Mouse (Mus musculus): ENCODE measurements around the gene Omg. TPM values are rescaled to one million over a fixed set of nuclear protein-coding genes. Genes with fewer than 3 reads are reported as not detected.

Omg gene
- polyA plus RNA-seq, 1 experiment from 2014 or later, result 0.34 TPM

DNA sequence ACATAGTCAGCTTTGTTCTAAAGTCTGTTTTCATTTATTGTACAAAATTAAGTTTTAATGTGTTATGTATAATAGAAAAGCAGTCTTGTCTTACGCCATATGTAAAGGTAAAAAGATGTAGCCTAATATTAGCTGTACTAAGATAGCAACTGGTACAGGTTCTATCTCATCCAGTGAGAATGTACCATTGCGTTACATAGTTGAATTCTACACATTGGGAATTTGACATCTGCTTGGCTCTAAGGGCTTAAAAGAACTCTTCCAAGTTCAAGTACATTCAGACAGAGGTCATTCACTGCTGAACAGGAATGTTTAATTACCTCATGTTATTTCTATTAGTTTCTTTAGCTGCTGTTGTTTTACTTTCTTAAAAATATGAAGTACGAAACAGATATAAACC is 22.7 kb upstream of the Omg start:
- peaks cover 8% of the 10 kb centered on the region for H3K36me3 ChIP-seq (ENCODE audit: inconsistent target)
- peak overlapping the region; percentile 98 for H3K27ac ChIP-seq
- H3K4me3 ChIP-seq (ENCODE audit: inconsistent target), result no peak overlapping the region
- WGBS (ENCODE audit: missing documents), result 63% methylated on average over 3 of the region's 3 CpGs
- peaks cover 85% of the 10 kb centered on the region for H3K79me2 ChIP-seq (ENCODE audit: inconsistent target)

DNA sequence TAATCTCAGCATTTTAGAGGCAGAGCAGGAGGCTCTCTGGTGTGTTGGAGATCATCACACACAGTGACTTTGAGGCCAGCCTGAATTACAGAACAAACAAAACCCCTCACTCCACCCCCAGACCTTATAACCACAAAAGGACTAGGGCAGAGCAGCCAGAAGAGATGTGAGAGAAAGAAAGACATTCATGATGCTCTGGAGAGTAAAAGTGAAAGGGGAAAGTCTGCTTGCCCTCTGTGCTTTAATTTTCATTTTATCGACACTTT is 20.4 kb upstream of the Omg start:
- peak overlapping the region; percentile 98 for H3K27ac ChIP-seq
- peak overlapping the region; percentile 58; the same call in 1 of the 2 replicates for H3K4me3 ChIP-seq (ENCODE audit: inconsistent target)
- H3K79me2 ChIP-seq (ENCODE audit: inconsistent target), result peaks cover 79% of the 10 kb centered on the region
- H3K36me3 ChIP-seq (ENCODE audit: inconsistent target), result peaks cover 8% of the 10 kb centered on the region
- WGBS (ENCODE audit: missing documents), result 10% methylated on average over 1 of the region's 1 CpGs

DNA sequence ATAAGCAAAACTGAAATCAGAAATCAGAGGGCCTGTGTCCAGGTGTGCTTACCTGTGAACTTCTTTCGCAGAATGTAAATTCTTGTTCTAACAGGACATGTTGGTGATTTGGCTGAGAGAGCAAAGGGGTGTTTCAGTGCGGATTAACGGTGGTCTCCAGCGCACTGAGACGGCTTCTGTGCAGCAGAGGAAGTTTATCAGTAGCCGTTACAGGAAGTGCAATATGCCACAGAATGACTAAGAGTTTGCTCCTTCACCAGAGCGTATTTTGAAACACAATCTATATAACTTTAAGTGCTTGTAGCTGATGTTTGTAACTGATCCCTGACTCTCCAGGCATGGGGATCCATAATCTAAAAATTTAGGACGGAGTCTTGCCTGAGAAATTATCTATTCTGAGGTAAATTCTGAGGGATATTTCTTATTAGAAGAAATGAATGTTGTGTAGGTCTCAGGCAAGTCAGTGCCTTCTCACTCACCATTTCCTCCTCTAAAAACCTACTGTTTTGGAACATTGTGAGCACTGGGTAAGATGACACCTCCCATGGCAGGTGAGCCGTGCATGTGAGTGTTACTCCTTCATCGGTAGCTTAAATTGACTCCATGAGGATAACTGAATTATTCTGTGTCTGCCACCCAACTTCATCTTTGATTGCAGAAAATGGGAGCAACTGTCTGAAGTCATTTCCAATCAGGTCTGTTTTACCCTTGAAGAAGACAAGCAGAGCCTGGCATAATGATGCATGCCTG is 19.9 kb upstream of the Omg start, which contains the start of gene Evi2b:
Gene Evi2b (minus strand): TSS at position 203 of the 750 bp plus-strand sequence.
- H3K36me3 ChIP-seq (ENCODE audit: inconsistent target), result peaks cover 8% of the 10 kb centered on the region
- 0% methylated on average over 10 of the region's 10 CpGs for WGBS (ENCODE audit: missing documents)
- peak within 1 kb of the TSS; percentile 98 for H3K27ac ChIP-seq
- peak within 1 kb of the TSS; percentile 58 for H3K4me3 ChIP-seq (ENCODE audit: inconsistent target)
- peaks cover 79% of the 10 kb centered on the region for H3K79me2 ChIP-seq (ENCODE audit: inconsistent target)

DNA sequence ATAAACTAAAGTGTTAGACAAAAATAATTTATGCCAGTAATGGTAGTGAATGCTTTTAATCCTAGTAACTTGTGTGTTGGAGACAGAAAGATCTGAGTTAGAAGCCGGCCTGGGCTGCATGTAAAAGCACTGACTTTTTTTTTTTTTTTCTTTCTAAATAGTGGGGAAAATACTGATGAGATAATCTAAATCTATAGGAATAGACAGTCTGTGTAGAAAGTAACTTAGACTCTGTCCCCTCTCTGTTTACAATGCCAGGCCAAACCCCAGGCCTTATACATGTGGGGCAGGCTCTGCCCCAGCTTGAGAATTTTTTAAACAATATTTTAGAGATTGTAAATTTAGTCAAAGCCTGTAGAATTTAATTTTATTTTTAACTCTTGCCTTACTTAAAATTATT is 19.1 kb upstream of the Omg start:
- Histone ChIP-seq H3K79me2 (ENCODE audit: inconsistent target) (peaks cover 82% of the 10 kb centered on the region), H3K36me3 (ENCODE audit: inconsistent target) (peaks cover 8% of the 10 kb centered on the region), H3K4me3 (ENCODE audit: inconsistent target) (peak overlapping the region; percentile 58), H3K27ac (peak overlapping the region; percentile 98)
- 0% methylated on average over 1 of the region's 1 CpGs for WGBS (ENCODE audit: missing documents)

DNA sequence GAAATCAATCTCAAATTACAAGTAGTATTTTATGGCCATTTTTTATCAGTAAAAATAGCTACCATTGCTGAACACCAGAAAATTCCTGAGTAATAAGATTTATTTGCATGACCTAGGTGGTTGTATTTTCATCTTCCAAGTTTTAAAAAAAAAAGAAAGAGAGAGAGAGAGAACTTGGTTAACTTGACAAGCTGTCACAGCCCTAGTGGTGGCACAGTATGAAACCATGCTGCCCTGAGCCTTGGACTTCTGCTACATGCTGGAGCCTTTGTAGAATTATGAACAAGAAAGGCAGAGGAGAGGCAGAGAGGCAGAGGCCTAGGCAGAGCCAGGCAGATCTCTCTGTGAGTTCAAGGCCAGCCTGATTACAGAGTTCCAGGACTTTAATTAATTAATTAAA is 18.0 kb upstream of the Omg start:
- peak overlapping the region; percentile 98 for H3K27ac ChIP-seq
- H3K79me2 ChIP-seq (ENCODE audit: inconsistent target), result peaks cover 92% of the 10 kb centered on the region
- H3K4me3 ChIP-seq (ENCODE audit: inconsistent target), result peak overlapping the region; percentile 58
- H3K36me3 ChIP-seq (ENCODE audit: inconsistent target), result peaks cover 8% of the 10 kb centered on the region

DNA sequence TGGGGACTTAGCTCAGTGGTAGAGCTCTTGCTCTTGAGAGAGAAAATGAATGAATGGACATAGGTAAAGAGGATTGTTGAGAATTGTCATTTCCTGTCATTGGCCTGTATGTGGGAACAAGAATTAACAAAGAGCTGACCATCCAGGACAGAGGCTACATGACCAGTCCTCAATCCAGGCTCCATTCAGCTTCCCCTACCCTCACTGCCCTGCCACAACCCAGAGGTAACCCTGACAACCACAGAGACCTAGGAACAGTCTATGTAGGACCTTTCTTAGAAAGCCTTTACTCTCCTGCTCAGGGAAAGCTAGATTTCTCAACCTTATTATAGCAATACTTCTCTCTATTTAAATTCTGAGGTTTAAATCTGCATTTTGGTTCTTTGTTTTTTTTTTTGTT is 16.9 kb upstream of the Omg start:
- peak overlapping the region; percentile 58 for H3K4me3 ChIP-seq (ENCODE audit: inconsistent target)
- H3K36me3 ChIP-seq (ENCODE audit: inconsistent target), result peaks cover 14% of the 10 kb centered on the region; the same call in 1 of the 2 replicates
- H3K27ac ChIP-seq, result peak overlapping the region; percentile 98
- H3K79me2 ChIP-seq (ENCODE audit: inconsistent target), result peaks cover 94% of the 10 kb centered on the region

DNA sequence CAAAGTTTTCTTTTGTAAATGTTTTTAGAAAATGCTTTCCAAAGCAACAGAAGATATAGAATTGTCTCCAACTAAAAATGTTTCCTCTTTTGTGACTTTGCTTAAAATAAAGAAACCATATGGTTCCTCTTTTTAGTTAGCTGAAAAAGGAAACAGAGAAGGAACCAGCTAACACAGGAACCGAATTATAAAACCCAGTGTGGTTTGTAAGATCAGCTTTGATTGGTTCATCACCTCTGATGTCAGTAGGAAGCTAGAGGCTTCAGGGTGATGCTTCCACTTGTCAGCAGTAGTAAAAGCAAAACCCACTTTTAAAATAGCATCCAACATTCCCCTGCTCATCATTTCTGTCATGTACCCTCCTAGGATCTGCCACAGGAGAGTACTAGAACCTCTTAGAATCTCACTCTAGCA is 16.0 kb upstream of the Omg start:
- peak overlapping the region; percentile 98 for H3K27ac ChIP-seq
- peaks cover 20% of the 10 kb centered on the region; the same call in 1 of the 2 replicates for H3K36me3 ChIP-seq (ENCODE audit: inconsistent target)
- peaks cover 94% of the 10 kb centered on the region for H3K79me2 ChIP-seq (ENCODE audit: inconsistent target)
- WGBS (ENCODE audit: missing documents), result 0% methylated on average over 1 of the region's 1 CpGs
- H3K4me3 ChIP-seq (ENCODE audit: inconsistent target), result peak overlapping the region; percentile 58; the same call in 1 of the 2 replicates

DNA sequence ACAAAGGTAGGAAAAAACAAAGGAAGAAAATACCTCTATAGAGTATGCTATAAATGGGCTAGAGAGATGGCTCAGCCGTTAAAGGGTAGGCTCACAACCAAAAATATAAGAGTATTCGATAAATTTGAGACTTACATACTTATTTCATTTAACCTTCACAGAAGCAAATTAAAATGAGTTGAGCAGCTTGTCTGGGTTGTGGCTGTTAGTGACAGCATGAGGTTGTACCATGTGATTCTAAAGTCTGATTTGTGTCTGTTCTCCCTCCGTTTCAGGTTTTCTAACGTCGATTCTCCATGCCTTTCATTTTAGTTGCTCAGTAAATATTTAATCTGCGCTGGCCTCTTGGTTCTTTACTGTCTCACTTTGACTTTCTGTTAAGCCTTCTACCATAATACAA is 15.4 kb upstream of the Omg start:
- Histone ChIP-seq H3K36me3 (ENCODE audit: inconsistent target) (peaks cover 25% of the 10 kb centered on the region; the same call in 1 of the 2 replicates), H3K4me3 (ENCODE audit: inconsistent target) (peak overlapping the region; percentile 10), H3K27ac (peak overlapping the region; percentile 98), H3K79me2 (ENCODE audit: inconsistent target) (peaks cover 94% of the 10 kb centered on the region)
- 28% methylated on average over 6 of the region's 6 CpGs for WGBS (ENCODE audit: missing documents)

DNA sequence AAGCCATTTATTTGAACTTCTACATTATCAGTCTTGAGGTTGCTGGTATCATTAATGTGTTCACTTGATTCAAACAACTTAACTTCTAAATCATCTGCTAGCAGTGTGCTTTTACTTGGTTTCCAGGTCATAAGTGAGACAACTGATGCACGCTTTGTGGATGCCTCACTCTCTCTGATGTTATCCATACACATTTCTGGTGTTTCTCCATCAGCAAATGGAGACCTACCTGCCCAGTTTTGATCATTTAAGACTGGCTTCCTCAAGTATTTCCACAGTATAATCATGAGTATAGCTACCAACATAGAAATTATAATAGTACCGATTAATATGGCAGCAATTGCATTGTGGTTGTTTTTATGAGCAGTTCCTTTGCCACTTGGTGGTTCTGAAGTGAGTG is 11.9 kb upstream of the Omg start:
- Histone ChIP-seq H3K27ac (no peak overlapping the region), H3K4me3 (ENCODE audit: inconsistent target) (no peak overlapping the region), H3K36me3 (ENCODE audit: inconsistent target) (peaks cover 32% of the 10 kb centered on the region; the same call in 1 of the 2 replicates), H3K79me2 (ENCODE audit: inconsistent target) (peaks cover 74% of the 10 kb centered on the region)
- WGBS (ENCODE audit: missing documents), result 85% methylated on average over 2 of the region's 2 CpGs

DNA sequence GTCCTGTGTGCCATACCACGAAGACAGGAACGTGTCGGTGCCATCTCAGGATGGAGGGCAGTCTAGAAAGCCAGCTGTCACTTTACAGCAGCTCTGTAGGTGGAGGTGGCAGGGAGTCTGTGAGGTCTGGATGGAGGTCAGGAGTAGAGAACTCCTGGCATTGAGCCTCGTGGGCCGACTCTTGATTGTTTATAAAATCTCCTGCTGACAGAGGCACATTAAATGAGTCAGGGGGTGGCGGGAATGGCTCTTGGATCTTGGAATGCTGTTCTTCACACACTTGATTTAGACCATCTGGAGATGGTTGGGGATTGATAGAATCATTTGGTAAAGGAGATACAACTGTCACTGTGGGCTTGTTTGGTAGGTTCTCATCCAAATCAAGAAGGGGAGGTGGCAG is 11.4 kb upstream of the Omg start:
- 83% methylated on average over 6 of the region's 6 CpGs for WGBS (ENCODE audit: missing documents)
- Histone ChIP-seq H3K36me3 (ENCODE audit: inconsistent target) (peaks cover 32% of the 10 kb centered on the region; the same call in 1 of the 2 replicates), H3K27ac (no peak overlapping the region), H3K4me3 (ENCODE audit: inconsistent target) (no peak overlapping the region), H3K79me2 (ENCODE audit: inconsistent target) (peaks cover 69% of the 10 kb centered on the region)

DNA sequence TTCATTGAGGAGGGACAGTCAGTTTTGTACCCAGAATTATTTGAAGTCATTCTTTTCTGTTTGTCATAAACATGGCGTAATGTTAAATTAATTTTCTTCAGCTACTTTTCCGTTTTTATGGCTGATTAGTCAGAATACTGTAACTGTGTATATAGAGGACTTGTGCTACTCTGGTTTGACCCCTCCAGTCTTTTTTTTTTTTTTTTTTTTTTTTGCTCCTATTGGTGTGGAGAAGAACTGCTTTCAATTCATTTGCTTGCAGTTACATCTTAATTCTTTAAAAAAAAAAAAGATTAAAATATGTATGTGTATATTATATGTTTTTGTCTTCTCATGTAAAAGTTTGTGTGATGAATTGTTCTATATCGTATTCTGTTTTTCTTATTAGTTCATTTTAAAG is 8.1 kb upstream of the Omg start:
- Histone ChIP-seq H3K4me3 (ENCODE audit: inconsistent target) (no peak overlapping the region), H3K79me2 (ENCODE audit: inconsistent target) (peaks cover 41% of the 10 kb centered on the region), H3K36me3 (ENCODE audit: inconsistent target) (peaks cover 32% of the 10 kb centered on the region; the same call in 1 of the 2 replicates), H3K27ac (no peak overlapping the region)
- 83% methylated on average over 3 of the region's 3 CpGs for WGBS (ENCODE audit: missing documents)

DNA sequence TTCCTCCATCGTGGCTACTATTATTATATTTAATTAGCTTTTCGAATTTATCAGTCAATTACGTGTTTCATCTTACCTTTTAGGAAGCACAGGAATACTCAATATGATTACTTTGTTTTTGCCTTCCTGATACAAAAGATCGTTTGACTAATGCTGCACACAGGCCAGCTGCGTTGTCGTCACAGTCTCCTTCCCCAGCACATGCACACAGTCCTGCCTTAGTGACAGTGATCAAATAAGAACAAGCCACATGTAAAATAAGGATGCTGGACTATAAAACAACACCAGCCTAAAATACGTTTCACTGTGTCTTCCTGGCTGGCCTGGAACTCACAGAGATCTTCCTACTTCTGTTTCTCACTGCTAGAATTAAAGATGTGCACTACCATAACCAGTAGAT is 622 bp upstream of the Omg start:
- Histone ChIP-seq H3K4me3 (ENCODE audit: inconsistent target) (no peak overlapping the region), H3K36me3 (ENCODE audit: inconsistent target) (no peaks in the 10 kb centered on the region), H3K27ac (no peak overlapping the region), H3K79me2 (ENCODE audit: inconsistent target) (no peaks in the 10 kb centered on the region)
- 99% methylated on average over 7 of the region's 7 CpGs for WGBS (ENCODE audit: missing documents)

DNA sequence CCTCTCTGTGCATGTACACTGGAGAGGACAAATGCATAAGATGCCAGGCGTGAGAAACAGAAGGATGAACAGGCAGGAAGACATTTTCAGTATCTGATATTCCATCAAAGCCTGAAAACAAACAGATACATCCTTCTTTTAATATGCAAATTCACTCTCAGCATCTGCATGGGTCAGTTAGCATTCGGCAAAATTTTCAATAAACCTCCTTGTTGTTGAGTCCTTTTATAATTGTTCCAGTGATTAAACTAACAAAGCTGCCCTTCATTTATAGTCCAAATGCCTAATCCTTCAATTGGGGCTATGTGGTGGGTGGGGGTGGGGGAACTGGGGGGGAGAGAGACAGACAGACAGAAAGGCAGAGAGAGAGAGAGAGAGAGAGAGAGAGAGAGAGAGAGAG is 967 bp downstream of the Omg start:
- Histone ChIP-seq H3K79me2 (ENCODE audit: inconsistent target) (no peaks in the 10 kb centered on the region), H3K27ac (no peak overlapping the region), H3K4me3 (ENCODE audit: inconsistent target) (no peak overlapping the region), H3K36me3 (ENCODE audit: inconsistent target) (no peaks in the 10 kb centered on the region)
- WGBS (ENCODE audit: missing documents), result 96% methylated on average over 2 of the region's 2 CpGs

DNA sequence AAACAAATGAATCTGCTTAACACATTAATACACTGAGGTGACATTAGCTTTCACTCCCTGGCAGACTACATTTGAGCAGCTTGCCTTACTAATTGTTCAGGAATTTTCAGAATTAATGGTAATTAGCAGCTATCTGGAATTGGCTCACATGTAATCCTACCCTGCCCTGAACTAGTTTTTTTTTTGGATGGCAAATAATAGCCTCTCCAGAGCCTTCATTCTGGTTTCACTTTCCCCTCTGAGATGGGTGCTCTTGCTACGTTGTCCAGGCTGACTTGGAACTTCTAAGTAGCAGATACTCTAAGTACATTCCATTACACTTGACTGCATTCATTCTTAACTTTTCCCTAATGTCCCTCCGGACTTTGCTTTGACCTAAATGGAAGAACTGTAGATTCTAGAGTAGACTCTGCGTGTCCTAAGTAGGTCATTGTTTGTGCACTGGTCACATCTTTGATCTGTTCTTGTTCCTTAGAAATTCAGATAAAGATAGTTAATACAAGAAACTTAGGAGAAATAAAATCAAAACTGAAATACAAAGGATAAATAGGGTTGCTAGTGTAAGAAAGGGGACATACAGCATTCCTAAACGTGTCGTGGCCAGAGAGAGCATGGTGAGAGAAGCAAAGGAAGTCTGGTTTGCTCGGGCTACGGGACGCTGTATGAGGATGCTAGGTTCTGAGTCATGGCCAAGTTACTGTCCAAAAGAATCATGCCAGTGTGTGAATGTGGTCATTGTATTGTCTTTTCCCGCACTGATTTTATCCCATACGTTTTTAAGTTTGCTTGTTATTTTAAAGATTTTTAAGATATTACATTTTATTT is 8.7 kb downstream of the Omg start:
- Histone ChIP-seq H3K4me3 (ENCODE audit: inconsistent target) (no peak overlapping the region), H3K36me3 (ENCODE audit: inconsistent target) (no peaks in the 10 kb centered on the region), H3K79me2 (ENCODE audit: inconsistent target) (no peaks in the 10 kb centered on the region), H3K27ac (no peak overlapping the region)
- whole genome bisulfite sequencing (ENCODE audit: missing documents), result 30% methylated on average over 10 of the region's 10 CpGs

DNA sequence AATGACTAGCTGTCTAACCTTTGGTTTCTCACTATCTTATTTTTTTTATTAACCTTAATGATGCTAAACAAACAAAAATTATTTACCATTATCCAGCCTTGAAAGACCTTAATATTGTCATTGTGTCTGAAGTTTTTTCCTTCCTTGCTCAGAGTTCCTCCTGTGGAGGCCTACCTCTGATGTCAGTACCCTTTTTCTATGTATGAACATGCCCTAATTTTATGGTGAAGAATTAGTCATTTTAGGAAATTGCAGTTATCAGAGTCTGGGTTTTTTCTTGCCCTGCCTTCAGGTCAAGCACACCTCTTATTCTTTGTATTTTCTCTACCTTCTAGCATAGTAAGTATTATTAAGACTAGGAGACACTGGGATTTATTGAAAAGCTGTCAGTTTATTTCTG is 19.2 kb downstream of the Omg start:
- Histone ChIP-seq H3K36me3 (ENCODE audit: inconsistent target) (no peaks in the 10 kb centered on the region; the same call in 1 of the 2 replicates), H3K27ac (no peak overlapping the region), H3K4me3 (ENCODE audit: inconsistent target) (no peak overlapping the region), H3K79me2 (ENCODE audit: inconsistent target) (no peaks in the 10 kb centered on the region)
